Mouse (Mus musculus) kidney, adult 2 months (tissue): ENCODE results near the gene Traf3ip3. TPM values are rescaled to one million over a fixed set of nuclear protein-coding genes. Genes with fewer than 3 reads are reported as not detected.

Source experiments
- DNase-seq: peaks from one replicate; pipeline ENCODE4 v3.0.0; 2021
- H3K27ac ChIP-seq: fragments of 200-500 bp; 2 replicates; pipeline ENCODE4 v1.5.1; 2012; ENCODE audit warnings: low read depth, low read length, control low read depth, inconsistent platforms; ENCODE audit not compliant: insufficient read depth
- H3K27me3 ChIP-seq: fragments of 200-500 bp; replicated peaks from 2 replicates; pipeline ENCODE4 v1.6.1; 2012; ENCODE audit warnings: mild to moderate bottlenecking, moderate library complexity, low read length, inconsistent platforms; ENCODE audit not compliant: control insufficient read depth, insufficient read depth
- H3K36me3 ChIP-seq: fragments of 200-500 bp; 2 replicates; pipeline ENCODE4 v1.6.1; 2012; ENCODE audit warnings: mild to moderate bottlenecking, moderate library complexity, low read length, inconsistent platforms; ENCODE audit not compliant: control insufficient read depth, insufficient read depth
- H3K4me1 ChIP-seq: fragments of 200-500 bp; 2 replicates; pipeline ENCODE4 v1.6.1; 2011; ENCODE audit warnings: low read length; ENCODE audit not compliant: control insufficient read depth, insufficient read depth
- H3K4me3 ChIP-seq: fragments of 200-500 bp; 2 replicates; pipeline ENCODE4 v1.5.1; 2011; ENCODE audit warnings: mild to moderate bottlenecking, low read depth, low read length, control low read depth; ENCODE audit not compliant: insufficient read depth
- CTCF ChIP-seq: fragments of 200-500 bp; conservative IDR thresholded peaks from 2 replicates; pipeline ENCODE4 v1.5.1; 2011; ENCODE audit warnings: low read depth, mild to moderate bottlenecking, control low read depth, low read length, moderate library complexity, mixed read lengths; ENCODE audit not compliant: insufficient read depth, insufficient read length
- POLR2A ChIP-seq: fragments of 200-500 bp; IDR thresholded peaks from one replicate; pipeline ENCODE4 v1.6.1; 2011; ENCODE audit warnings: low read depth, low read length, control low read depth
- WGBS: fragments of 180-500 bp; shearing (Covaris S2); methylation state at CpG from one replicate; pipeline ENCODE4 v1.1.7; 2018; 5-methylcytosine and 5-hydroxymethylcytosine counted together
- polyA plus RNA-seq: library from polyadenylated mRNA; depleted of rRNA; stranded (reverse); fragments of >200 nt; gene quantifications from 2 replicates; pipeline ENCODE4 v1.2.3, GENCODE M21; 2012

Traf3ip3 gene
- polyA plus RNA-seq, 1 experiment: 3.2 TPM

DNA sequence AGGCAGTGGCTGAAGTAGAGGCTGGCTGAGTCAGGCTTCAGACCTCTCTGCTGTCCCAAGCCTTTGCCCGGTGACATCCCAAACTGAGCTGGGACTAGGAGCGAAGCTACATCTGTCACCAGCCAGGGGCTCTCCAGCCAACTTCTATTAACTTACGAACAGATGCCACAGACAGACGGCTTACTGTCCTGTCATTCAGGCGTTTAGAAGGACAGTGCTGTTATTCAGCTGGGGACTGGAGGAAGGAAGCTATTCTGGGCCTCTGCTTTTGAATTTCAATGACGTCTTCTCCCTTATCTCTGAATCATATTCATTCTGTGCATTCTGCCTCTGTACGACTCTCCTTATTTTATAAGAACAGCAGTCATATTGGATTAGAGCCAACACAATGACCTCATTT lies 50.4 kb downstream of the Traf3ip3 start:
- peaks cover 12% of the 10 kb centered on the region for H3K4me1 ChIP-seq
- TF ChIP-seq CTCF: no peak
- TF ChIP-seq POLR2A: no peak
- no peaks in the 10 kb centered on the region for H3K36me3 ChIP-seq
- 68% methylated on average over 7 of the region's 7 CpGs for WGBS
- no peaks in the 10 kb centered on the region for H3K27me3 ChIP-seq
- no peak overlapping the region for H3K4me3 ChIP-seq
- DNase-seq: no peak
- no peak overlapping the region for H3K27ac ChIP-seq

DNA sequence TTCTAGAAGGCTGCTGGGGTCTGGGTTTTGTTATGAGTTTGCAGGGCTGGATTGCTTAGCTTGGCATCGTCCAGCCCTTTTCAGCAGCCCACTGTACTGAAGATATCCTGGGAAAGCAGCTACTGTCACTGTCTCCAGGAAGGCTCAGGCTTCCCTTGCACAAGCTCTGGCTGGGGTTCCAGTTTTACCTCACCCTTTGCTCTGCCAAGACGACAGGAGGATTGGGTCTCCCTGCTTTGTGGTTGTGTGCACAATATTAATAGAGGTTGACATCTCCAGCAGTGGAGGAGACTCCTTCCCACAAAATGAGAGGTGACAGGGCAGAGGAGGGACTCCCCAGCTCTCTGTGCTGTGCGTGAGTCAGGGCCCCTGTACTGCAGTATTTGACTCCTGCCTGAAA lies 52.3 kb downstream of the Traf3ip3 start:
- no peak overlapping the region for H3K4me3 ChIP-seq
- H3K36me3 ChIP-seq: no peaks in the 10 kb centered on the region
- DNase-seq: no peak
- no peak overlapping the region for H3K27ac ChIP-seq
- no peaks in the 10 kb centered on the region for H3K27me3 ChIP-seq
- WGBS: 75% methylated on average over 3 of the region's 3 CpGs
- TF ChIP-seq CTCF (no peak), POLR2A (no peak)
- peaks cover 2% of the 10 kb centered on the region for H3K4me1 ChIP-seq

DNA sequence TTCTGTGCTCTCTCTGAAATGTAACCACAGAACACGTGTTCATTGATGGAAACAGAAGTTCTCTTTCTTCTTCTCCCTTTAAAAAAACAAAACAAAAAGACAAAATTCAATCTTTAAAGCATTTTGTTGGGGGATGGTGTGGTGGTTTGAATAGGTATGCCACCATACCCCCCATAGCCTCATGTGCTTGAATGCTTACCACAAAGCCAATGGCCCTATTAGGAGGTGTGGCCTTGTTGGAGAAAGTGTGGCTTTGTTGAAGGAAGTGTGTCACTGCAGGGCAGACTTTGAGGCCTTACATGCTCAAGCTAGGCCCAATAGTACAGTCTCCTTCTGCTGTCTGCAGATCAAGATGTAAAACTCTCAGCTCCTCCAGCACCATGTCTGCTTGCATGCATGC lies 55.1 kb downstream of the Traf3ip3 start:
- Histone ChIP-seq H3K36me3 (no peaks in the 10 kb centered on the region), H3K27me3 (no peaks in the 10 kb centered on the region), H3K4me1 (no peaks in the 10 kb centered on the region), H3K27ac (no peak overlapping the region), H3K4me3 (no peak overlapping the region)
- no peak for DNase-seq
- WGBS: 84% methylated on average over 1 of the region's 1 CpGs
- TF ChIP-seq POLR2A (no peak), CTCF (no peak)

DNA sequence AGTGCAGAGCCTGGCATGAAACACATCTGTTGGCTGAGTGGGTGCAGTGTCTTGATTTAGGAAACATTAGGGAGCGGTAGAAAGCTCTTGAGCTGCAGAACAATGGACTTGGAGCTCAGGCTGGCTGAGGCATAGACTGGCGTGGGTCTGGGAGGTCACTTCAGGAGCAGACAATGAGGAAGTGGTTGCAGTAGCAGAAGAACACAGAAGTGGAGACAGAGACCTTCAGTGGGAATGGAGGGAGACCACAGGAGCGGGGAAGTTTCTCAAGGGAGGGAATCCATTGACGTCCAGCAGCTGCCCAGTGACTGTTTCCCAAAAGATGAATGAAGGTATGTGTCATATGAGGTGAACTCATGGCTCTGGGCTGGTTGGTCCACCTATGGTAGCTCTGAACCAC lies 56.4 kb downstream of the Traf3ip3 start:
- Histone ChIP-seq H3K36me3 (no peaks in the 10 kb centered on the region), H3K27me3 (no peaks in the 10 kb centered on the region), H3K4me3 (no peak overlapping the region), H3K27ac (no peak overlapping the region), H3K4me1 (no peaks in the 10 kb centered on the region)
- DNase-seq: no peak
- TF ChIP-seq CTCF: no peak
- no peak for TF ChIP-seq POLR2A
- WGBS: 74% methylated on average over 4 of the region's 4 CpGs

DNA sequence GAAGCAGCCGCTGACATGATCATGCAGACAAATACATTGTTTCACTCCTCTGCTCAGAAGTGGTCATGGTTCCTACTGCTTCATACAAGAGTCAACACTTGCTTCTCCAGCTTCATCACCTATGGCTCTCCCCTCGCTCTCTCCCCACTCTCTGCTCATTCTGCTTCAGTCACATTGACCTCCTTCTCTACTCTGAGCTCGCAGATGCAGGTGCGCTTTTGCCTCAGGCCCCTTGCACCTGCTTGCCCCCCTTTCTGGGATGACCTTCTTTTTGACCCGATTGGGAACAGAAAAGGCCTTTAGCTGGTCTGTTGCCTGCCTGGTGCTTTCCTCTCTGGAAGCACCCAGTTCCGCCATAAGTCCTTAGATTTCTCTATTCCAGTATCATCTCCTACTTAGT lies 57.0 kb downstream of the Traf3ip3 start:
- Histone ChIP-seq H3K27me3 (no peaks in the 10 kb centered on the region), H3K36me3 (no peaks in the 10 kb centered on the region), H3K4me3 (no peak overlapping the region), H3K27ac (no peak overlapping the region), H3K4me1 (no peaks in the 10 kb centered on the region)
- no peak for DNase-seq
- 90% methylated on average over 6 of the region's 6 CpGs for WGBS
- TF ChIP-seq POLR2A (no peak), CTCF (no peak)

DNA sequence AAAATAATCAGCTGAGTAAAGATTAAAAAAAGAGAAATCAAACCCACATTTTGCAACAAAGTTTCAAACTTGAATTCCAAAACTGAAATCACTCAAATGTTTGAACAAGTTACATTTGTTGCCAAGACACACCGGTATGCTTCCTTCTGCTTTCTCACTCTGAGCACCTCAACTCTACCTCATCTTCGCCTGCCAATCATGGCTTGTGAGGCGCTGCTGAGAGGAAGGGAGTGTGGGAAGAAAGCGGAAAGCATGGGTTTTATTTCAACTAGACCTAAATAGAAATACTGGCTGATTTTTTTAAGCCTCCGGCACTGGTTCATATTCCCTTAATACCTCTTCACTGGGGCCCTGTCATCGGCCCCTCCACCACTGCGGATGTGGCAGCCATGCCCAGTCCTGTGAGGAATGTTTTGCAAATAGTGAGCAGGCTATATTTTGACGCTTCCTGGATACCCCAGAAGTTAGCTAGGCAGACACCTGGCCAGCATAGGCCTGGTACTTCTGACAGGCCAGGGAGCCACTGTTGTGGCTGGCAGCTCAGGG lies 58.9 kb downstream of the Traf3ip3 start:
- H3K4me1 ChIP-seq: no peaks in the 10 kb centered on the region
- no peak overlapping the region for H3K4me3 ChIP-seq
- no peaks in the 10 kb centered on the region for H3K27me3 ChIP-seq
- no peak for TF ChIP-seq POLR2A
- no peak for TF ChIP-seq CTCF
- 88% methylated on average over 8 of the region's 8 CpGs for WGBS
- H3K27ac ChIP-seq: no peak overlapping the region
- no peak for DNase-seq
- H3K36me3 ChIP-seq: no peaks in the 10 kb centered on the region

DNA sequence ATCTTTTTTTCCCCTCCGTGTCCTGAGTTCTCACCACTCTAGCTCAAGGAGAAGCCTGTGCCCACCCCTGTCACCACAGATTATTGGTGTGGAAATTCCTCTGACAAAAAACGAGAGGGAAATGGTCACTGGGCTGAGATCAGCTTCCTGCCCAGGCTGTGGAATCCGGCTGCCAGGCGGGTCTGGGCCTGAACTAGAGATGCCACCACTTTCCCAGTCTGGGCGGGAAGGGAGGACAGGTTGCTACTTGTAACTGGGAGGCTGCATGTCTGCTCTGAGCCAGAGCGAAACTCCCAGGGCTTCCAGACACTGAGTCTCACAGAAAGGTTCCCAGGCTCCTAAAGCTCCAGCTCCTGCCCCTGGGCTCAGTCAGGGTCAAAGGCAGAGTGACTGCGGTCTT lies 60.4 kb downstream of the Traf3ip3 start:
- DNase-seq: no peak
- Histone ChIP-seq H3K36me3 (no peaks in the 10 kb centered on the region), H3K4me1 (no peaks in the 10 kb centered on the region), H3K27me3 (no peaks in the 10 kb centered on the region), H3K4me3 (no peak overlapping the region), H3K27ac (no peak overlapping the region)
- TF ChIP-seq POLR2A: no peak
- TF ChIP-seq CTCF: no peak
- WGBS: 77% methylated on average over 7 of the region's 7 CpGs

DNA sequence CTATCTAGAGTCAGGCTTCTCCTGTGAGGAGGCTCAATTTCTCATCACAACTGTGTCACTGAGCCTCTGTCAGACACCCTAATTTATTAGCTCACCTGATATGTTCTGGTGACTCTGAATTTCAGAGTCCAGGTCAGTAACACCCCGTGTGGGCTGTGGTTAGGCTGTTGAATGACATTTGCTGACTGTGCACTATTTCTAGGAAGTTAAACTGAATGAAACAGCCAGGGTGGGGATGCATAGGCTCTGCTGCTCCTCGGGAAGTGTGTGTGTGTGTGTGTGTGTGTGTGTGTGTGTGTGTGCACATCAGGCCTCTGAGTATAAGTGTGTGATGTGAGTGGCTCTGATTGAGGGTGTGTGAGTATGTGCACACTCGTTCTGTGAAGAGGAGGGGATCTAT lies 62.8 kb downstream of the Traf3ip3 start:
- Histone ChIP-seq H3K36me3 (no peaks in the 10 kb centered on the region), H3K27me3 (no peaks in the 10 kb centered on the region), H3K4me3 (no peak overlapping the region), H3K4me1 (peaks cover 3% of the 10 kb centered on the region; the same call in 1 of the 2 replicates), H3K27ac (no peak overlapping the region)
- TF ChIP-seq CTCF (no peak), POLR2A (no peak)
- 18% methylated on average over 3 of the region's 3 CpGs for WGBS
- peak; percentile 20 for DNase-seq
